Mouse (Mus musculus): ENCODE results near the gene Pdpr. TPM values are rescaled to one million over a fixed set of nuclear protein-coding genes. Genes with fewer than 3 reads are reported as not detected.
"Not testable (repeated sequence)": the region's sequence is repeated elsewhere in the genome, so short reads cannot be mapped to it uniquely, and the experiment has no call there.

Pdpr gene
- polyA plus RNA-seq, 1 experiment = 61.5 TPM

GRCm38 (mm10) chr8:111142521-111142920 lies 48.1 kb downstream of the Pdpr start:
- Histone ChIP-seq H3K4me3 (ENCODE audit: insufficient read depth, low read depth, low read length) (no peak overlapping the region), H3K4me1 (ENCODE audit: control insufficient read depth, insufficient read depth, low read length) (peaks cover 10% of the 10 kb centered on the region), H3K27ac (ENCODE audit: insufficient read depth, low read depth, low read length) (no peak overlapping the region)
- TF ChIP-seq CTCF (IDR thresholded peaks at IDR 0.05; ENCODE audit: insufficient read depth, low read depth, low read length) = no peak

GRCm38 (mm10) chr8:111144901-111145459 lies 50.5 kb downstream of the Pdpr start:
- not testable (repeated sequence) for H3K27ac ChIP-seq (ENCODE audit: insufficient read depth, low read depth, low read length); H3K4me1 ChIP-seq (ENCODE audit: control insufficient read depth, insufficient read depth, low read length)
- under 1% methylated on average over 60 of the region's 63 CpGs for WGBS
- peak overlapping the region; percentile 68 for H3K4me3 ChIP-seq (ENCODE audit: insufficient read depth, low read depth, low read length)

GRCm38 (mm10) chr8:111145460-111146012 lies 51.1 kb downstream of the Pdpr start:
- not testable (repeated sequence) for H3K4me1 ChIP-seq (ENCODE audit: control insufficient read depth, insufficient read depth, low read length)
- H3K4me3 ChIP-seq (ENCODE audit: insufficient read depth, low read depth, low read length) = peak overlapping the region; percentile 68
- peak; percentile 46; the same call in 1 of the 2 replicates for TF ChIP-seq POLR2A (IDR thresholded peaks at IDR 0.05; ENCODE audit: insufficient read depth, low read depth, low read length)
- WGBS = under 1% methylated on average over 74 of the region's 74 CpGs
- peak overlapping the region; percentile 73 for H3K27ac ChIP-seq (ENCODE audit: insufficient read depth, low read depth, low read length)

- Histone ChIP-seq H3K27ac (ENCODE audit: insufficient read depth, low read depth, low read length) (no peak overlapping the region), H3K4me1 (ENCODE audit: control insufficient read depth, insufficient read depth, low read length) (no peaks in the 10 kb centered on the region; the same call in 1 of the 2 replicates), H3K4me3 (ENCODE audit: insufficient read depth, low read depth, low read length) (no peak overlapping the region)
- no peak for TF ChIP-seq POLR2A (IDR thresholded peaks at IDR 0.05; ENCODE audit: insufficient read depth, low read depth, low read length)
- no peak for TF ChIP-seq CTCF (IDR thresholded peaks at IDR 0.05; ENCODE audit: insufficient read depth, low read depth, low read length)
- WGBS = 80% methylated on average over 8 of the region's 8 CpGs
Measured at GRCm38 (mm10) chr8:111155721-111156436, 61.4 kb downstream of the Pdpr start.

GRCm38 (mm10) chr8:111157617-111158016 lies 63.2 kb downstream of the Pdpr start:
- TF ChIP-seq POLR2A (IDR thresholded peaks at IDR 0.05; ENCODE audit: insufficient read depth, low read depth, low read length) (no peak), CTCF (IDR thresholded peaks at IDR 0.05; ENCODE audit: insufficient read depth, low read depth, low read length) (peak; percentile 54; the same call in 1 of the 2 replicates)
- WGBS = 38% methylated on average over 14 of the region's 14 CpGs
- Histone ChIP-seq H3K4me1 (ENCODE audit: control insufficient read depth, insufficient read depth, low read length) (no peaks in the 10 kb centered on the region; the same call in 1 of the 2 replicates), H3K4me3 (ENCODE audit: insufficient read depth, low read depth, low read length) (no peak overlapping the region), H3K27ac (ENCODE audit: insufficient read depth, low read depth, low read length) (no peak overlapping the region)

GRCm38 (mm10) chr8:111171661-111172060 lies 77.2 kb downstream of the Pdpr start:
- H3K27ac ChIP-seq (ENCODE audit: insufficient read depth, low read depth, low read length) = no peak overlapping the region
- 57% methylated on average over 5 of the region's 5 CpGs for WGBS
- TF ChIP-seq POLR2A (IDR thresholded peaks at IDR 0.05; ENCODE audit: insufficient read depth, low read depth, low read length) (no peak), CTCF (IDR thresholded peaks at IDR 0.05; ENCODE audit: insufficient read depth, low read depth, low read length) (no peak)
- peaks cover 5% of the 10 kb centered on the region; the same call in 1 of the 2 replicates for H3K4me1 ChIP-seq (ENCODE audit: control insufficient read depth, insufficient read depth, low read length)
- H3K4me3 ChIP-seq (ENCODE audit: insufficient read depth, low read depth, low read length) = no peak overlapping the region

GRCm38 (mm10) chr8:111185472-111185947 lies 91.1 kb downstream of the Pdpr start:
- Histone ChIP-seq H3K27ac (ENCODE audit: insufficient read depth, low read depth, low read length) (peak overlapping the region; percentile 49), H3K4me3 (ENCODE audit: insufficient read depth, low read depth, low read length) (no peak overlapping the region), H3K4me1 (ENCODE audit: control insufficient read depth, insufficient read depth, low read length) (peaks cover 3% of the 10 kb centered on the region)
- TF ChIP-seq CTCF (IDR thresholded peaks at IDR 0.05; ENCODE audit: insufficient read depth, low read depth, low read length) (no peak), POLR2A (IDR thresholded peaks at IDR 0.05; ENCODE audit: insufficient read depth, low read depth, low read length) (no peak)
- WGBS = 11% methylated on average over 4 of the region's 4 CpGs

Other genes starting within 250 kb of the Pdpr start
- gene Cog4, start 248.0 kb upstream of the Pdpr start, polyA plus RNA-seq (2012; ENCODE audit: insufficient read depth, insufficient read length, low replicate concordance, missing spikeins) = not detected in 2 replicates
- 172 TPM in 1 of 2 replicates, not detected in the other for gene Sf3b3, start 247.8 kb upstream of the Pdpr start, polyA plus RNA-seq (2012; ENCODE audit: insufficient read depth, insufficient read length, low replicate concordance, missing spikeins)
- not detected in 2 replicates for gene Fuk, start 192.1 kb upstream of the Pdpr start, polyA plus RNA-seq (2012; ENCODE audit: insufficient read depth, insufficient read length, low replicate concordance, missing spikeins)
- gene St3gal2, start 174.7 kb upstream of the Pdpr start, polyA plus RNA-seq (2012; ENCODE audit: insufficient read depth, insufficient read length, low replicate concordance, missing spikeins) = not detected in 2 replicates
- gene Ddx19a, start 96.8 kb upstream of the Pdpr start, polyA plus RNA-seq (2012; ENCODE audit: insufficient read depth, insufficient read length, low replicate concordance, missing spikeins) = not detected in 2 replicates
- not detected in 2 replicates for gene Ddx19b, start 62.9 kb upstream of the Pdpr start, polyA plus RNA-seq (2012; ENCODE audit: insufficient read depth, insufficient read length, low replicate concordance, missing spikeins)
- gene Aars, start 61.5 kb upstream of the Pdpr start, polyA plus RNA-seq (2012; ENCODE audit: insufficient read depth, insufficient read length, low replicate concordance, missing spikeins) = not detected in 2 replicates
- not detected in 2 replicates for gene Exosc6, start 38.3 kb upstream of the Pdpr start, polyA plus RNA-seq (2012; ENCODE audit: insufficient read depth, insufficient read length, low replicate concordance, missing spikeins)
- not detected in 2 replicates for gene Clec18a, start 2.2 kb upstream of the Pdpr start, polyA plus RNA-seq (2012; ENCODE audit: insufficient read depth, insufficient read length, low replicate concordance, missing spikeins)
- 57.5 TPM in 1 of 2 replicates, not detected in the other for gene Glg1, start 164.6 kb downstream of the Pdpr start, polyA plus RNA-seq (2012; ENCODE audit: insufficient read depth, insufficient read length, low replicate concordance, missing spikeins)
- not detected in 2 replicates for gene Rfwd3, start 205.6 kb downstream of the Pdpr start, polyA plus RNA-seq (2012; ENCODE audit: insufficient read depth, insufficient read length, low replicate concordance, missing spikeins)
- not detected in 2 replicates for gene Mlkl, start 243.5 kb downstream of the Pdpr start, polyA plus RNA-seq (2012; ENCODE audit: insufficient read depth, insufficient read length, low replicate concordance, missing spikeins)